Mouse (Mus musculus) cortical plate, adult 2 months (tissue): ENCODE measurements at regions not wholly inside any gene's neighbourhood (a gene's known extent, or its start where the extent isn't known, plus 50 kb on each side); places are given as distances from the start of the nearest gene placed in this dataset.
"Not testable (repeated sequence)": the region's sequence is repeated elsewhere in the genome, so short reads cannot be mapped to it uniquely, and the experiment has no call there.

Experiments used
- H3K27ac ChIP-seq: fragments of 200-500 bp; 2 replicates; pipeline ENCODE4 v1.5.1; 2012; ENCODE audit warnings: low read length, control low read depth, inconsistent platforms; ENCODE audit not compliant: insufficient read depth
- H3K4me1 ChIP-seq: fragments of 200-500 bp; 2 replicates; pipeline ENCODE4 v1.6.1; 2011; ENCODE audit warnings: low read length; ENCODE audit not compliant: control insufficient read depth, insufficient read depth
- H3K4me3 ChIP-seq: fragments of 200-500 bp; 2 replicates; pipeline ENCODE4 v1.5.1; 2011; ENCODE audit warnings: mild to moderate bottlenecking, low read length, control low read depth; ENCODE audit not compliant: insufficient read depth
- CTCF ChIP-seq: fragments of 200-500 bp; IDR thresholded peaks from 2 replicates; pipeline ENCODE4 v1.5.1; 2011; ENCODE audit warnings: mild to moderate bottlenecking, control low read depth, low read length; ENCODE audit not compliant: insufficient read depth; ENCODE audit errors: extremely low read depth
- POLR2A ChIP-seq: fragments of 200-500 bp; IDR thresholded peaks from 2 replicates; pipeline ENCODE4 v1.6.1; 2011; ENCODE audit warnings: mild to moderate bottlenecking, low read length, control low read depth; ENCODE audit not compliant: insufficient read depth; ENCODE audit errors: extremely low read depth

DNA sequence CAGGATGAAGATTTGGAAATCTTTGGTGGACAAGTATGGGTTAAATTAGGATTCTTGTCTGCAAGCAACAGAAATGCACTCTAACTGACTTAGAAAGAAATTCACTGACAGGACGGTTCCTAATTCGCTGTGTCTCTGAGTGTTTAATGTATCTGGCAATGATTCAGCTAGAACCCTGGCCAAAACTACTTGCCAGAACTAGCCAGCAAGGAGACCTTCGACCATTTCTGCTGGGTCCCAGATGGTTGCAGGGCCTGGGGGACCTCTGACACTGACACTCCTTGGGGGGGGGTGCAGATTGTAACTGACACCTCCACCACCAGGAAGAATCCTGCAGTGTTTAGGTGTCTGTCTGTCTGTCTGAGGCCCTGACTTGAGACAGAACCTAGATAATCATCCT is 172.1 kb upstream of the Kit start:
- TF ChIP-seq POLR2A (no peak), CTCF (no peak)
- H3K27ac ChIP-seq: no peak overlapping the region
- H3K4me1 ChIP-seq: no peaks in the 10 kb centered on the region
- H3K4me3 ChIP-seq: no peak overlapping the region

DNA sequence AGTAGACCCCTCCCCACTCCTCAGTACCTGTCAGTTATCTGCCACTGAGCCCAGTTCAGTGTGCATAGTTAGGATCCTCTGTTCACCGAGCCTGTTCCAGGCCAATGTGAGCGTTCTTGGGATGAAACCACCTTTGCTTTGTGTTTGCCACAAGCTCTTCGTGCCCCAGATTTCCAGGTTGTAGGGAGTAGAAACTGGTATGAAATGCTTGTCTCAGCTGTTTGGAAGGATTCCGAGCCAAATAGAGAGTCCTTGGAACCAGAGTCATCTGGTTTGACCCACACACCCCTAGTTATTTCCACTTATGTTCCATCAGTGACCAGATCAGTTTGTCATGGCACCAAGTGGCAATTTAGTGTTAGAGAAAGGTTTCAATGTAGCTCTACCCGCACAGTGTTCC is 171.2 kb upstream of the Kit start:
- no peaks in the 10 kb centered on the region for H3K4me1 ChIP-seq
- H3K4me3 ChIP-seq: no peak overlapping the region
- H3K27ac ChIP-seq: no peak overlapping the region
- TF ChIP-seq CTCF: no peak
- no peak for TF ChIP-seq POLR2A

DNA sequence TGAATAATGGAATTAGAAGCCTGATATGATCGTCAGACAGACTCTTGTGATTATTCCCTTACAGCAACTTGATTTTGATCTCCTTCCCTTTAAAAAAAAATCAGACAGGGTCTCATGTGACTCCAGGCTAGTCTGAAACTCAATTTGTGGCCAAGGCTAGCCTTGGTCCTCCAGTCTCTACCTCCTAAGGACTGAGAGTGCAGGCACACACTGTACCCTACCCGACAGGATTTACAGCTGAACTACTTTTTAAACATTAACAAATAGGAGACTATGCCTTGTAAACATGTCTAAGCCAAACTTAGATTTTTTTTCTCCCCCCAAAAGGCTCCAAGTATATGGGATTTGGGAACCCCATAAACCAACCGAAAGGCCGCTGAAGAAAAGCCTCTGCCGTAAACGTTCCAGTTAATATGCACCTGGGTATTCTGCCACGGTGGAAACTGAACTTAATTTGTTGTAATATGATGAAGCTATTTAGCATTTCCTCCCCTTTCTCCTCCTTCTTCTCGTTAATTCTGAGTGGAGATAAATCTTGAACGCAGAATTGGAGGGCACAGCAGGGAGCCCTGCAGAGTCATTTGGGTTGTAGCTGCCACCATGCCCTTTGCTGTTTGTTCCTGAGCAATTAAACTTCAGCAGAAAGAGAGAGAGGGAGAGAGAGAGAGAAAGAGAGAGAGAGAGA is 170.0 kb upstream of the Kit start:
- Histone ChIP-seq H3K27ac (no peak overlapping the region), H3K4me1 (no peaks in the 10 kb centered on the region), H3K4me3 (no peak overlapping the region)
- TF ChIP-seq POLR2A (no peak), CTCF (no peak)

DNA sequence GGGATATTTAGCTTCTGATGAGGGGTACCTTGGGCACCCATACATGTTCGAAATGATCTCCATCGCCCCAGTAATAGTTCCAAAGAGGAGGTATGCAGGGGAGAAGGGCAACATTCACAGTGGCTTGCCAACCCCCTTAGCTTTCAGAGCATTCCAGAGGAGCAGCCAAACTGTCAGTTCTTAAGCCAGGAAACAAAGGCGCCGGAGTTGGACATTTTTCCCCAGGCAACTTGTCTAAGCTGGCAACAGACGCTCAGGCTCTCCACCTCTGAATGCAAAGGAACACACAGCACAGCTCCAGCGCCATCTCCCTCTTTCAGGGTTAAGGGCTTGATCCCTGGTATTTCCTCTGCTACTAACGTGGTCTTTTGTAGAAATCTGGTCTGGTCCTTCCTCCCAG is 169.2 kb upstream of the Kit start:
- Histone ChIP-seq H3K27ac (no peak overlapping the region), H3K4me1 (no peaks in the 10 kb centered on the region), H3K4me3 (no peak overlapping the region)
- TF ChIP-seq POLR2A: no peak
- no peak for TF ChIP-seq CTCF

DNA sequence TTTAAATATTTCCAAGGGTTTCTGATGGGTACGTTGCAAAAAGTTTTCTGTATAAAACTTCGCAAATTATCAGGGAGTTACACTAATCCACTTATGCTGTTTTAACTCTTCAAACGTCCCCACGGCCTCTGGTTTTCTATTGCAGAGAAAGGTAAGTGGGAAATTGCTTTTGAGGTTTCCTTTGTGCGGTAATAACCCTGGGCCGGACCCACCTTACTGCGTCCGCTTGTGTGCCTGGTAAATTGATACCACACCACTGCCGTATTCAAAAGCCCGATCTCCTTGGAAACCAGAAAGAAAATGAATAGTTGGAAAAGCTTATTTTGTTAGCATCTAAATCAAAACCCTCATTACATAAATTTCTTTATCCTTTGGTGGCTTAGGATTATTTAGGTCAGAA is 167.0 kb upstream of the Kit start:
- Histone ChIP-seq H3K4me3 (no peak overlapping the region), H3K4me1 (no peaks in the 10 kb centered on the region), H3K27ac (no peak overlapping the region)
- no peak for TF ChIP-seq POLR2A
- no peak for TF ChIP-seq CTCF

DNA sequence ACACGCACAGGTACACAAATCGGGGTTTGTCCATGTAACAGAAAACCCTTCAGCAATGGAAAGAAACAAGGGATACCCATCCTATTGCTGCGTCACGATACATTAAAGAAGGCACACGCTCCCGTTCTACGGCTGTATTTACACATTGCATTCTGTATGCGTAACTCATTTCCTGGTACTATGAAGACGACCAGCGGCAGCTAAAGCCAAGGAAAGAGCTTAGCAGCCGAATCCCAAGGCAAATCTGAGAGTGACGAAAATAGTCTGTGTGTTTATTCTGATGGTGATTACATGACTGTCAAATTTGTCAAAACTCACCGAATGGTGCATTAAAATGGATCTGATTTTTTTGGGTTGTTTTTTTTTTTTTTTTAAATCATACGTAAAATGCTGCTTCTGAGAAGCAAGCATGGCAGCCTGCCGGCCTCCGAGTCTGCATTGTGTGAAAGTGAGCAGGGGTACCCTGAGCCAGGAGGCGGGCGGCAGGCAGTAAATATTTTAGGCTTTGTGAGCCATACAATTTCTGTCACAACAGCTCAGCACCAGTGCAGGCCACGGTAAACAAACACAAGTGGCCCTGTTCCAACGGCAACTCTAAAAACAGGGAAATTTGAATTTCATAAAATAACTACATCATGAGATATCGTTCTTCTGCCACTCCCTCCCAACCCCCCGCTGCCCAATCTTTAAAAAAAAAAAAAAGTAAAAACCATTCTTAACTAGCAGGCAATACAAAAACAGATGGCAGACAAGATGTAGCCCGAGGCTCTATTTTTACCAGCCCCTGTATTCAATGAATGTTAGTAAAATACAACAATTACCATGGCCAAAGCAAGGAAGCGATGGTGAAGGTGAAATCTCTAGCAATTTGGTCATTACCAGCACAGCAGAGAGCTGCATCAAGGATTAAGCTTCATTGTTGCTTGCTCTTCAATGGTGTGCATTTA is 164.2 kb upstream of the Kit start:
- Histone ChIP-seq H3K27ac (no peak overlapping the region), H3K4me3 (no peak overlapping the region), H3K4me1 (no peaks in the 10 kb centered on the region; the same call in 1 of the 2 replicates)
- TF ChIP-seq CTCF (no peak), POLR2A (no peak)

DNA sequence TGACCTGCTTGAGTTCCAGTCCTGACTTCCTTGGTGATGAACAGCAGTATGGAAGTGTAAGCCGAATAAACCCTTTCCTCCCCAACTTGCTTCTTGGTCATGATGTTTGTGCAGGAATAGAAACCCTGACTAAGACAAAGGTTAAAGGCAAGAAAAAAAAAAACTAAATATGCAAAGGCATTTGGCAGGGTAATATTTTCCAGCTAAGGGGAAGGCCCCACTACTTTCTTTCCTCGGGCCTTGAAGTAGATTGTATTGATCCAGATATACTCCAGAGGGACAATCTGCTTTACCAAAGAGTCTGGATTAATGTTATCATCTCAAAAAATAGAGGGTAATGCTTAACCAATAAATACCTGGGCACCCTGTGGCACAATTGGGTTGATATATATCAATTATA is 155.4 kb upstream of the Kit start:
- H3K4me3 ChIP-seq, H3K4me1 ChIP-seq, H3K27ac ChIP-seq: not testable (repeated sequence)

DNA sequence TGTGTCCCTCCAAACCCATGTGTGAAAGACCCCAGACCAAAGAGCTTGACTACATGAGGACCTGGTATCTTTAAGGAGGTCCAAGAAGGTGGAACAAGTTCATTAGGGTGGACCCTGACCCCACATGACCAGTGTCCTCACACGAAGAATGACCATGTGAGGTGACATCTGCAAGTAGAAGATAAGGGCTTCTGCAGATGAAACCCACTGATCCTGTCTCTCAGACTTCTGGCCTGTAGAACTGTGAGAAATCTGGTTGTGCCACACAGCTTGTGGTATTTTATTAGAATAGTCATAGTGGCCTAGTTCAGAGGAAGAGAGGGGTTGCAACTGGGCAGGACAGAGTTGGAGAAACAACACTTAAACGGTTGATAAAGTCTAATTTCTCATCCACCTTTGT is 141.8 kb upstream of the Kit start:
- no peak for TF ChIP-seq CTCF
- no peak for TF ChIP-seq POLR2A
- Histone ChIP-seq H3K4me1 (no peaks in the 10 kb centered on the region), H3K4me3 (no peak overlapping the region), H3K27ac (no peak overlapping the region)

DNA sequence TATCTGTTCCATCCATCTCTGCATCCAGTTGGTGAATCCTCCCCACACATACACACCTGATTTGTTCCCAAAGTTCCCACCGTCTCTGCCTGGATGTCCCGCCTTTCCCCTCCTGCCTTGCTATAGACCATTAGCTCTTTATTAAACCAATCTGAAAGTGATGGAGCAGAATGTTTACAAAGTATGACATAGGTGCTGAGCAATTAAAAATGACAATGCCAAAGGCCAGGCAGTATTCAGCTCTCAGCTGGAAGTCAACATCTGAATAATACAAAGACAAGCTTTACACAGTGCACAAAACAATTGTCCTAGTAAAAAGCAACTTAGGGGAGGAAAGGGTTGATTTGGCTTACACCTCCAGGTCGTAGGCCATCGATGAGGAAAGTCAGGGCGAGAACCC is 136.8 kb upstream of the Kit start:
- Histone ChIP-seq H3K4me3 (no peak overlapping the region), H3K27ac (no peak overlapping the region), H3K4me1 (no peaks in the 10 kb centered on the region)
- no peak for TF ChIP-seq POLR2A
- TF ChIP-seq CTCF: no peak

DNA sequence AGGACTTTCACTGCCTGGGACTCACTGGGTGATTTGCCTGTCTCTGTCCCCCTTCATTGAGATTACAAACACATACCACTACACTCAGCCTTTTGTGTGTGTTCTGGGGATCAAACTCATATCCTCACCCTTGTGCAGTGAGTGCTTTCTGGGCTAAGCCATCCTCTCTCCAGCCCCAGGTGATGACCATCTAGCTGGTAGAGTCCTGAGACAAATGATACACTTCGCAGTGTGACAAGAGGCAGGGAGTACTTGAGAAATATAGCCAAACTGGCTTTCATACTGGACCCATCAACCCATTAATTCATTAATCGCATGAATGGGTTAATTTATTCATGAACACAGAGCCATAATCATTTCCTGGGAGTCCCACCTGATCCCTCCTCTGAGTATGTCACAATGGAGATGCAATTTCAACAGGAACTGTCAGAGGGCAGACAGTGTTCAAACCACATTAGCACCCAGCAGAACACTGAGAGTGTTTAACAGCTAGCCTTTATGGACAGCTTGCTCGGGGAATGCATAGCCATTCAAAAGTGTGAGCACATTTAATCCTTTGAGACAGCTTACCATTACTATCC is 130.6 kb upstream of the Kit start:
- Histone ChIP-seq H3K4me3 (no peak overlapping the region), H3K27ac (no peak overlapping the region), H3K4me1 (no peaks in the 10 kb centered on the region)
- no peak for TF ChIP-seq CTCF
- TF ChIP-seq POLR2A: no peak
